Mouse (Mus musculus): Measurements from ENCODE around the gene Fam172a. TPM values are rescaled to one million over a fixed set of nuclear protein-coding genes. Genes with fewer than 3 reads are reported as not detected.

Gene Fam172a
- total RNA-seq, 2 experiments from 2014 or later: 34.6 to 37.4 TPM

DNA sequence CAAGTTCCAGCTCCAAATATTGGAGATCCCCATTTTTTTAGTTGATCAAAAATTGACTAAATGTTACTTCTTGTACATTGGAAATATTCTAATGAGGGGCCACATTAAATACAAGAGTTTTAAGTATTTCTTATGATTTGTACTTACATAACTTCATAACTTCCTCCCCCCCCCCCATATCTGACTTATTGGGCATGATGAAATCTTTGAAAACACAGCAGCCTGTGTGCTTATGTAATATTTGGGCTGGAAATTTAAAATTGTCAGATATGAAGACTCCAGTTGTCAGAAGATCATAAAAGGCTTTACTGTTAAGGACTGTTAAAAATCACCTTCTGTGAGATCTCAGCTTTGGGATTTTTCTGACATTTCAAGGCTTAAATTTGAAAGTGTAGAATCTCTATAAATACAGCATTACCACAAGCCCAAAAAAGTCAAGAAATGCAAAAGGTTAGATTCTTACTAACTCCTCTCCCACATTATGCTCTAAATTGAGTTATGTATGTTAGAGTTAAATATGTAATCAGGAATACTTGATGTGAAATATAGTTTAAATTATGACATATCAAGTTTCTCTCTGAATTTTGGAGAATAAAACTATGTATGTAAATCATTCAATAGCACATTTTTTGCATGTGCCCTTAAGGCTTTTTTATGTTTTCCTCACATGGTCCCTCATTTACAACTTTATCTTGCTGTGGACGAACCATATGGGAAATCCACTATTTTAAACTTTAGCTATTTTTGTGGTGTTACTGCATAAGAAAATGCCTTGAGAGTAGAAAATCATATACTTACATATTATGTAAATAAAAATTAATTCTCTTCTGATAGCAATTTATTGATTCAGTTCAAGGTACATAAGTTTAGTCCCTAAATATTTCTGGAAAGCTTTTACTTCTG, 393.5 kb downstream of the Fam172a start:
- DNase-seq (ENCODE audit: low spot score in 2 of 2): peak in 1 of 2 experiments; percentile 63
- intact Hi-C loops (cut with DNase I): loop anchor here (10.0 kb wide), 1 partner anchor 559 kb away; no protein-coding TSS in a partner anchor

- intact Hi-C loops (cut with DNase I): loop anchor here (10.0 kb wide), 1 partner anchor 556 kb away; no protein-coding TSS in a partner anchor
- no peak for DNase-seq (ENCODE audit: low spot score in 2 of 2)
These were observed 397.1 kb downstream of the Fam172a start for GRCm38 (mm10) chr13:78098858-78099445.

GRCm38 (mm10) chr13:78099746-78100530, 398.1 kb downstream of the Fam172a start:
- DNase-seq (ENCODE audit: low spot score in 2 of 2): peak; percentile 20 to 24
- intact Hi-C loops (cut with DNase I): loop anchor here (10.0 kb wide), 1 partner anchor 555 kb away; no protein-coding TSS in a partner anchor

- no peak for DNase-seq (ENCODE audit: low spot score in 2 of 2)
- intact Hi-C loops (cut with DNase I): no loop called here
These were observed 398.8 kb downstream of the Fam172a start for GRCm38 (mm10) chr13:78100664-78101063.

- intact Hi-C loops (cut with DNase I): no loop called here
- DNase-seq (ENCODE audit: low spot score in 2 of 2): no peak
These were observed 400.5 kb downstream of the Fam172a start for GRCm38 (mm10) chr13:78102337-78102736.

- intact Hi-C loops (cut with DNase I): no loop called here
- DNase-seq (ENCODE audit: low spot score in 2 of 2): no peak
These were observed 403.0 kb downstream of the Fam172a start for GRCm38 (mm10) chr13:78104851-78105250.

DNA sequence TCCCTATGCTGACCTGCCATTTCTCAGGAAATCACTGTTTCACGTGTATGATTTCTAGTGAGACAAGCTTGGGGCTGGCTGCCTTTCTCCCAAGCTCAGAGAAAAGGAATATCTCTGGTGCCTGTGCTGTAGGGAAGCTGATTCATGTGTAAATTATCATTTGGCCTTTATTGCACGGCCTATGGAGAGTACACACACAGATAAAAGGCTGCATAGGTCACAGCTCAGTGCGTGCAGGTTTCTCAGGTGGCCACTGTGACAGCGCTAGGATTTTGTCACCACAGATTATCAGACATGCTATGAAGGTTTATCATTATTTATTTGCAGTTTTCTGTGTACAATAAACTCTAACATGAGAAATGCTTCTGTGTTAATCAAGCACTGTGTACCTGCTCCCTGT, 408.8 kb downstream of the Fam172a start:
- DNase-seq (ENCODE audit: low spot score in 2 of 2): no peak
- intact Hi-C loops (cut with DNase I): no loop called here

GRCm38 (mm10) chr13:78113978-78114377, 412.1 kb downstream of the Fam172a start:
- intact Hi-C loops (cut with DNase I): no loop called here
- no peak for DNase-seq (ENCODE audit: low spot score in 2 of 2)

GRCm38 (mm10) chr13:78118715-78119114, 416.9 kb downstream of the Fam172a start:
- DNase-seq (ENCODE audit: low spot score in 2 of 2): no peak
- intact Hi-C loops (cut with DNase I): loop anchor here (5.0 kb wide), 1 partner anchor 39 kb away; no protein-coding TSS in a partner anchor

DNA sequence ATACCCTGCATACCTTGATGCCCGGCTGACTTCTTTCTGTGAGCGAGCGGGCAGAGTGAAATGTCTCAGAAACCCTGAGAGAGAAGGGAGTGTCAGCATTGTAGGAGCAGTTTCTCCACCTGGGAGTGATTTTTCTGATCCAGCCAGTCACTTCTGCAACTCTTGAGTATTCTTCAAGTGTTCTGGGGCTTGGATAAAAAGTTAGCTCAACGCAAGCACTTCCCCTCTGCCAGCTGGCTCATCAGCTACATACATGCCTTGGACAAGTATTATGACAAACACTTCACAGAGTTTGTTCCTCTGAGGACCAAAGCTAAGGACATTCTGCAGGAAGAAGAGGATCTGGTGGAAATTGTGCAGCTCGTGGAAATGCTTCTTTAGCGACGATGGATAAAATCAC, 420.2 kb downstream of the Fam172a start:
- no peak for DNase-seq (ENCODE audit: low spot score in 2 of 2)
- intact Hi-C loops (cut with DNase I): no loop called here

DNA sequence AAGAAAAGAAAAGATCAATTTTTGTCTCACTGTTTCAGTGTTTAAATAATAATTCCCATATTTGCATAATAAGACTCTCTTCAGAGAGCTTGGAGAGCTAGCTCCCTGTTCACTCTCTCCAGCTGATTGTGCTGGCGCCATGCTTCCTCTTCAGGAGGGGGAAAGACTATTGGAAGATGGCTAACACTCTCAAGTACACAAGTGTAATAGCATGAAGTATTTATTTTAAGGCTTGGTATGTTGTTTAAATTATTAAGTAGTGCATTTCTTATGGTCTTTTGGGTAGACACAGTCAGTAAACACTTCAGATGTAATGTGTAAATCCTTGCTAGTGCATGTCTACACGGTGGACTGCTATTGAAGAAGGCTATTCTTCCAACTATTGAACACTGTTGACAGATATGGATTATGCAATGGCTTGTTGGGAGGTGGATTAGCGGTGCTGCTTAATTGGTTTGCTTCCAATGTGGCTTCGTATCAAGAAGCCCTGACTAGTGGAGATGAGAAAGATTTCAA, 422.1 kb downstream of the Fam172a start:
- intact Hi-C loops (cut with DNase I): no loop called here
- no peak for DNase-seq (ENCODE audit: low spot score in 2 of 2)

DNA sequence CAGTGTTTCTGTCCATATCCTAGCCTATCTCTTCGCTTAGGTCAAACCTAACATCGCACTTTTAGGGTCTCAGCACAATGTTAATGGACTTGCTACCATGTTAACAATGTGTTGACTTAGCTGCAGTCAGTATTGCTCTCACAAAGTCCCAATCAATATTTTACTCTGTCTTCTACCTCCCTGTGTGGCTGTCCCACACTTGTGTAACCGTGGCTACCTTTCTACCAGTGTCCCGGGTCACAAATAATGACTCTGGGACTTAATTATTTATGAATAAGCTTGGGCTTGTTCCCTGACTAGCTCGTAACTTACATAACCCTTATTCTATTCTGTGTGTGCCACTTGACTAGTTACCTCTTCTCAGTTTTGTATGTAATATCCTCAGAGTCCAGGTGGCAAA, 455.6 kb downstream of the Fam172a start:
- DNase-seq (ENCODE audit: low spot score in 2 of 2): no peak
- intact Hi-C loops (cut with DNase I): loop anchor here (5.0 kb wide), 1 partner anchor 40 kb away; no protein-coding TSS in a partner anchor

DNA sequence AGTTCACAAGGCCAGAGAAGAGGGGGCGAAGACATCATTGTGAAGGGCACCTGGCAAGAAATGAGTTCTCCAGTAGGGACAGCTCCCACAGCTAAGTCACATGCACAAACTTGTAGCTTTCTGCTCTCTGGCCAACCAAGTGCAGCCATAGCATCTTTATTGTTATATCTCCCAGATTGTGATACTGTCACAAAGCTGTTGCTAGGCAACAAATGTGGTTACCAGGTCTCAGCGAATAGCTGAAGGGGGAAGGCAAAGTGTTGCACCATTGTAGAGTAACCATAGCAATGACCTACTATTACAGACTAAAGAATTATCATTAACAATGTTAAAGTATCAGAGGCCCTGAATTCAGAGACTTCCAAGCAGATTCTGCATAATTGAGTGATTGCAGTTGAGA, 460.3 kb downstream of the Fam172a start:
- no peak for DNase-seq (ENCODE audit: low spot score in 2 of 2)

DNA sequence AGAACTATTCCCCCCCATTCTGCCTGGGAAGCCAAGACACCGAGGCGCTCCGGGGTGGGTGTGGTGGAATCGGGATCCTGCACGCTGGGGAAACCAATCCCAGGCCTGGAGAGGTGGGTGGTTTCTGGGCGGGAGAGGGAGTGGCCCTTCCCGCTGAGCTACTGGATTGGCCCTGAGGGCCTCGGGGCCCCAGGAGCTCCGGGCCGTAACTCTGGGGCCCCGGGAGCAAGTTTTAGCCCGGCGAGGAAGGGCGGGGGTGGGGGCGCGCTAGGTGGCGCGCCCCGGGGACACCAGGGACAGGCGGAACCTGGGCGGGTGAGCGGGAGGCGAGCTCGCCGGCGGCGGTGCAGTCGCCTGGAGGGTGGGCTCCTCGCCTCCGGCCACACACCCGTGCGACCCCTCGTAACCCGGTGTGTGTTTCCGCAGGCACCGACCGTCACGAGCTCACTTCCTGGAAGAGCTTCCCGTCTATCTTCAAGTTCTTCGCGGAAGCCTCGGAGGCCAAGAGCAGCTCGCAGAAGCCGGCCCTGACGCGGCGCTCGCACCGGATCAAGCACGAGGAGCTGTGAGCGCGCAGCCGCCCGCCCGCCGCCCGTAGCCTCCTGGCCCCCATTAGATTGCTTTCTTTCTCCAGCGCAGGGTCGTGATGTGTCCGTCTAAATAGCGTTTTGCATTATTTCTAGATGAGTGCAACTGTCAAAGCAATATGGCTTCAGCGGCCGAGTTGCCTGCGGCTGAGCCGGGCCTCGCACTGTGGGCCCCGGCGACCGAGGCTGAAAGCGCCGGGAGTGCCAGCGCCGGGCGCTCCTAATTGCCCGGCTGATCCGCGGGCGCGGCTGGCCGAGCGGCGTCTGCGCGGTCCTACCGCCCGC, 461.5 kb downstream of the Fam172a start:
- DNase-seq (ENCODE audit: low spot score in 2 of 2): peak; percentile 84 to 88
- intact Hi-C loops (cut with DNase I): no loop called here

More for the DNA sequence above, 460.3 kb downstream of the Fam172a start:
- intact Hi-C loops (cut with DNase I): no loop called here

DNA sequence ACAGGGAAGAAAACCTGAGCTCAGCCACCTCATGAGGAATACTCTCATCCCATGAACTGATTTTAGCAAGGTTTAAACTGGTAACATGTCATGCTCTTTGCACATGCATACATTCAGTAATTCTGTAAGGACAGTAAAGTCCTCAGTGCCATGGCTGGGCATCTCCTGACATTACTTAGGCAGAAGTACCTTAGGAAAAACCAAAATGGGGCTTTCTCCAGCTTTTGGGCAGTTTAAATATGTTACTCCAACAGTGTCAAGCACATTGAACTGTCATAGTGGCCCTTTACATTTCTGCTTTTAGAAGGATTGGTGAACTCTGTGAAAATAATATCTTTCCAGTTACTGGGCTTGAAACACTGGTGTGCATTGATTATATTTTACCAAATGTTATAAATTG, 463.1 kb downstream of the Fam172a start:
- DNase-seq (ENCODE audit: low spot score in 2 of 2): no peak
- intact Hi-C loops (cut with DNase I): no loop called here

GRCm38 (mm10) chr13:78168166-78168565, 466.3 kb downstream of the Fam172a start:
- intact Hi-C loops (cut with DNase I): no loop called here
- no peak for DNase-seq (ENCODE audit: low spot score in 2 of 2)

- DNase-seq (ENCODE audit: low spot score in 2 of 2): no peak
- intact Hi-C loops (cut with DNase I): loop anchor here (5.0 kb wide), 1 partner anchor 279 kb away; no protein-coding TSS in a partner anchor
These were observed 469.5 kb downstream of the Fam172a start for GRCm38 (mm10) chr13:78171320-78171719.

DNA sequence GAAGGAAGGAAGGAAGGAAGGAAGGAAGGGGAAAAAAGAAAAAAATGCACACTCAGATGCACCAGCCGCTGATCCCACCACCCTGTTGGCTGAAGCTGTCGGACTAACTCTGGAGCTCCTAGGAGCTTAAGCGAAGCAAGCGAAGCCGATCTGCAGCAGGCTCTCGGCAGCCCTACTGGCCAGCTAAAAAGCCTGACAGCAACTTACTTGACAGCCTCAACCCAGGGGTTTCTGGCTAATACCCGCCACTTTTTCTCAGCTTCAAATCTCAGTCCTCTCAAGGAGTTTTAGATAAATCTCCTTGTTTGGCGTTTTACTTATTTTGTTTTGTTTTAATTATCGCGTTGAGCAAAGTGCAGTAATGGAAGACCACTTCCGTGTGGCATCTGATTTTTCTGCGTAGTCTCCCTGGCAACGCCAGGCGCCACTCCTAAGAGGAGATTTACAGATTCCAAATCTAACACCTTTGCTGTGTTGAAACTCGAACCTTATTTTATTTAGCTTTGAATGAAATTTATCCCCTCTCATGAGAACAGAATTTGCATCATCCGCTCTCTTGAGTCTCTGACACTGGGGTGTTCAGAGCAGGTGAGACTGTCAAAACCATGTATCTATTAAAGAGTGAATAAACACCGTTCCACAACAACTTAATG, 470.3 kb downstream of the Fam172a start:
- intact Hi-C loops (cut with DNase I): loop anchor here (5.0 kb wide), 1 partner anchor 280 kb away; no protein-coding TSS in a partner anchor
- DNase-seq (ENCODE audit: low spot score in 2 of 2): no peak

Data from left cerebral cortex, postnatal 25 days (tissue).